Mouse (Mus musculus): ENCODE results near the gene Trp53. TPM values are rescaled to one million over a fixed set of nuclear protein-coding genes. Genes with fewer than 3 reads are reported as not detected.
"Not testable (repeated sequence)": the region's sequence is repeated elsewhere in the genome, so short reads cannot be mapped to it uniquely, and the experiment has no call there.

The Trp53 gene
- 109 and 117 TPM in 2 replicates for polyA plus RNA-seq (2016; fragmentation: Nextera tagmentation; extraction: Ambion mirVana)

DNA sequence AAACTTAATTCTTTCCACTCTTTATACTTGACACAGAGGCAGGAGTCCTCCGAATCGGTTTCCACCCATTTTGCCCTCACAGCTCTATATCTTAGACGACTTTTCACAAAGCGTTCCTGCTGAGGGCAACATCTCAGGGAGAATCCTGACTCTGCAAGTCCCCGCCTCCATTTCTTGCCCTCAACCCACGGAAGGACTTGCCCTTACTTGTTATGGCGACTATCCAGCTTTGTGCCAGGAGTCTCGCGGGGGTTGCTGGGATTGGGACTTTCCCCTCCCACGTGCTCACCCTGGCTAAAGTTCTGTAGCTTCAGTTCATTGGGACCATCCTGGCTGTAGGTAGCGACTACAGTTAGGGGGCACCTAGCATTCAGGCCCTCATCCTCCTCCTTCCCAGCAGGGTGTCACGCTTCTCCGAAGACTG is at the start of gene Trp53, which contains the start of gene Wrap53:
TSS of gene Trp53 (plus strand) at position 269 of the 424 bp plus-strand sequence.
TSS of gene Wrap53 (minus strand) at position 165 of the 424 bp plus-strand sequence.
- Histone ChIP-seq H3K9me3 (no peaks in the 10 kb centered on the region), H3K36me3 (peaks cover 3% of the 10 kb centered on the region), H3K27ac (replicated peaks) (peak within 1 kb of the TSS; percentile 94), H3K4me3 (peak within 1 kb of the TSS; percentile 82), H3K4me2 (replicated peaks) (peak within 1 kb of the TSS; percentile 87), H3K9ac (replicated peaks) (peak within 1 kb of the TSS; percentile 82), H3K4me1 (peaks cover 47% of the 10 kb centered on the region), H3K27me3 (no peaks in the 10 kb centered on the region)
- peak; percentile 60 for ATAC-seq (ENCODE audit: low FRiP score, low read depth)
- WGBS: 0% methylated on average over 13 of the region's 13 CpGs

DNA sequence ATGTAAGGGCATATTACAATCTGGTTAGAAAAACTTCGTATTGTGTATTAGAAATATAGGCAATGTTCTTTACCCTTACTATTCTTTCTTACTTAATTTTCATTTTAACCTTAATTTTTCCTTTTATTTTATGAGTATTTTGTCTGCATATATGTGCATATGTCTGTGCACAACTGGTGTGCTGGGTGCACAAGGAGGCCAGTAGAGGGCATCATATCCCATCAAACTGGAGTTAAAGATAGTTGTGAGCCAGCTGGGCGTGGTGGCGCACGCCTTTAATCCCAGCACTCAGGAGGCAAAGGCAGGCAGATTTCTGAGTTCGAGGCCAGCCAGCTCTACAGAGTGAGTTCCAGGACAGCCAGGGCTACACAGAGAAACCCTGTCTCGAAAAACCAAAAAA is 49.4 kb upstream of the Trp53 start:
- not testable (repeated sequence) for H3K9ac ChIP-seq (replicated peaks); H3K4me3 ChIP-seq; H3K27me3 ChIP-seq; H3K27ac ChIP-seq (replicated peaks); H3K9me3 ChIP-seq; H3K36me3 ChIP-seq; H3K4me2 ChIP-seq (replicated peaks); ATAC-seq (ENCODE audit: low FRiP score, low read depth)
- H3K4me1 ChIP-seq: peaks cover 23% of the 10 kb centered on the region
- WGBS: 86% methylated on average over 6 of the region's 6 CpGs

DNA sequence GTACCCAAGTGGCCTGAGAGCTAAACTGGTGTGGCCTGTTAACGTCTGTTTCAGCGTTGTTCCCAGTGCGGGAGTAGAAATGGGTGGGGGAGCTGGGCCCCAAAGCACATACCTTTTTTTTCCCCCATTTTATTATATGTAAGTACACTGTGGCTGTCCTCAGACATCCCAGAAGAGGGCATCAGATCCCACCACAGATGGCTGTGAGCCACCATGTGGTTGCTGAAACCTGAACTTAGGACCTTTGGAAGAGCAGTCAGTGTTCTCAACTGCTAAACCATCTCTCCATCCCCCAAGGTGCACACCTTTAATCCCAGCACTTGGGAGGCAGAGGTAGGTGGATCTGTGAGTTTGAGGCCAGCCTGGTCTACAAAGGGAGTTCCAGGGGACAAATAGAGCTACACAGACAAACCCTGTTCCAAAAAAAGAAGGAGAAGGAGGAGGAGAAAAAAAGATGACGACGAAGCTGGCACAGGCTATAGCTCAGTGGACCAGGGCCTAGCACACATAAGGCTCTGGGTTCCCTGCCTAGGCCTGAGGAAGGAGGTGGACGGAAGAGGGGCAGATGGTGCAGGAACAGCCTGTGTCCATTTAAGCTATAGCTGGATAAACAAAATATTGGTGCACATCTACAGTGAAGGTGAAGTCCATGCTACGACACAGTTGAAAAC is 47.5 kb upstream of the Trp53 start:
- 86% methylated on average over 7 of the region's 7 CpGs for WGBS
- Histone ChIP-seq H3K4me2 (replicated peaks) (no peak overlapping the region), H3K4me3 (no peak overlapping the region), H3K36me3 (no peaks in the 10 kb centered on the region), H3K27ac (replicated peaks) (no peak overlapping the region), H3K27me3 (no peaks in the 10 kb centered on the region), H3K9ac (replicated peaks) (no peak overlapping the region), H3K4me1 (peaks cover 6% of the 10 kb centered on the region), H3K9me3 (no peaks in the 10 kb centered on the region)
- no peak for ATAC-seq (ENCODE audit: low FRiP score, low read depth)

DNA sequence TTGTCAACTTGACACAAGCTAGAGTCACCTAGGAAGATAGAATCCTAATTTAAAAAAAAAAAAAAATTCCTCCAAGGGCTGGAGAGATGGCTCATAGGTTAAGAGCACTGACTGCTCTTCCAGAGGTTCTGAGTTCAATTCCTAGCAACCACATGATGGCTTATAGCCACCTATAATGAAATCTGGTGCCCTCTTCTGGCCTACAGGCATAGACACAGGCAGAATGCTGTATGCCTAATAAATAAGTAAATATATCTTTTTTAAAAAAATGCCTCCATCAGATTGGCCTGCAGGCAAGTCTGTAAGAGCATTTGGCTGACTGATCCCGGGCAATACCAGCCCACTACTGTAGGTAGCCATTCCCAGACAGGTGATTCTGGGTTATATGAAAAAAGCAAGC is 45.2 kb upstream of the Trp53 start:
- H3K4me3 ChIP-seq: no peak overlapping the region
- H3K36me3 ChIP-seq: no peaks in the 10 kb centered on the region
- no peak overlapping the region for H3K9ac ChIP-seq (replicated peaks)
- H3K9me3 ChIP-seq: no peaks in the 10 kb centered on the region
- no peak for ATAC-seq (ENCODE audit: low FRiP score, low read depth)
- no peak overlapping the region for H3K27ac ChIP-seq (replicated peaks)
- no peaks in the 10 kb centered on the region for H3K4me1 ChIP-seq
- no peak overlapping the region for H3K4me2 ChIP-seq (replicated peaks)
- H3K27me3 ChIP-seq: no peaks in the 10 kb centered on the region
- 84% methylated on average over 1 of the region's 1 CpGs for WGBS

DNA sequence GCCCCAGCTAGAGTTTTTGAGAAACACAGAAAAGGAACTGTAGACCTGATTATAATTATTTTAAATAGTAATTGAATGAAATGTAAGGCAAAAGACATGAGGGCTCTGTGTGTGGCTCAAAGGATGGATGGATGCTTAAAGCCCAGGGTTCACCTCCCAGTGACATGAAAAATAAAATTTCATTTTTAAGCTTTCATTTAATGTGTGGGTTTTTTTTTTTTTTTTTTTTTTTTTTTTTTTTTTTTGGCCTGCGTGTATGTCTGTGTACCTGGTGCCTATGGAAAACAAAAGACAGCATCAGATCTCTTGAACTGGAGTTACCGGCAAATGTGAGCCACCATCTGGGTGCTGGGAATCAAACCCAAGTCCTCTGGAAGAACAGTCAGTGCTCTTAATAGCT is 39.5 kb upstream of the Trp53 start:
- Histone ChIP-seq H3K4me1 (peaks cover 24% of the 10 kb centered on the region), H3K4me3 (no peak overlapping the region), H3K4me2 (replicated peaks) (no peak overlapping the region), H3K9ac (replicated peaks) (no peak overlapping the region), H3K27ac (replicated peaks) (no peak overlapping the region), H3K9me3 (no peaks in the 10 kb centered on the region), H3K36me3 (no peaks in the 10 kb centered on the region), H3K27me3 (no peaks in the 10 kb centered on the region; the same call in 1 of the 2 replicates)
- 92% methylated on average over 2 of the region's 2 CpGs for WGBS
- no peak for ATAC-seq (ENCODE audit: low FRiP score, low read depth)

DNA sequence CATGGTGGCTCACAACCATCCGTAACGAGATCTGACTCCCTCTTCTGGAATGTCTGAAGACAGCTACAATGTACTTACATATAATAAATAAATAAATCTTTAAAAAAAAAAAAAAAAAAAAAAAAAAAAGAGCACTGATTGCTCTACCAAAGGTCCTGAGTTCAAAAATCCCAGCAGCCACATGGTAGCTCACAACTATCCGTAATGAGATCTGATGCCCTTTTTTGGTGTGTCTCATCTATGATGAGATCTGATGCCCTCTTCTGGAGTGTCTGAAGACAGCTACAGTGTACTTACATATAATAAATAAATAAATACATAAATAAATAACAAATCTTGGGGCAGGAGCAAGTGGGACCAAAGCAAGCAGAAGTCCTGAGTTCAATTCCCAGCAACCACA is 38.4 kb upstream of the Trp53 start:
- ATAC-seq (ENCODE audit: low FRiP score, low read depth); H3K4me3 ChIP-seq: not testable (repeated sequence)
- 90% methylated on average over 1 of the region's 3 CpGs for WGBS

DNA sequence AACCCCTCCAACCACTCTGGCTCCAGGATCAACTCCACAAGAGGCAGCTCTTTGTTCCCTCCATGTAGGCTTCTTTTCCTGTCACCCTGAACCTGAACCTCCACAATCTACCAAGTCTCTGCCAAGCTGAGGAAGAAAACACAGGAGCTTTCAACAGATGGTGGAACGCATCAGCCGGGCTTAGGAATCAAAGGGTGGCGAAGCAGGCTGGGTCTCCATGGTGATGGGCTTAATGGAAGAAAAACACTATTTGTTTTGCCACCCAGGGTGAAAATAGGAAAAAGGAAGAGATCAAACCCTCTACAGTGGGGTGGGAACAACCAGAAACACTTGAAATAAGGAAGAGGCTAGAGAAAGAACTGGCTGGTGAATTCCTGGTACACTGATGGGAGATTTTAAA is 36.6 kb upstream of the Trp53 start:
- no peak for ATAC-seq (ENCODE audit: low FRiP score, low read depth)
- Histone ChIP-seq H3K4me1 (peaks cover 52% of the 10 kb centered on the region), H3K4me2 (replicated peaks) (0 out of 2 replicates have a peak overlapping the region, but pooled peaks have one; percentile 2), H3K9ac (replicated peaks) (0 out of 2 replicates have a peak overlapping the region, but pooled peaks have one; percentile 15), H3K4me3 (no peak overlapping the region), H3K27ac (replicated peaks) (peak overlapping the region; percentile 63), H3K9me3 (no peaks in the 10 kb centered on the region), H3K36me3 (no peaks in the 10 kb centered on the region), H3K27me3 (no peaks in the 10 kb centered on the region; the same call in 1 of the 2 replicates)
- 7% methylated on average over 3 of the region's 3 CpGs for WGBS

More for the DNA sequence above, 38.4 kb upstream of the Trp53 start:
- H3K27ac ChIP-seq (replicated peaks); H3K9me3 ChIP-seq; H3K27me3 ChIP-seq; H3K9ac ChIP-seq (replicated peaks); H3K4me2 ChIP-seq (replicated peaks); H3K36me3 ChIP-seq: not testable (repeated sequence)
- H3K4me1 ChIP-seq: peaks cover 33% of the 10 kb centered on the region

DNA sequence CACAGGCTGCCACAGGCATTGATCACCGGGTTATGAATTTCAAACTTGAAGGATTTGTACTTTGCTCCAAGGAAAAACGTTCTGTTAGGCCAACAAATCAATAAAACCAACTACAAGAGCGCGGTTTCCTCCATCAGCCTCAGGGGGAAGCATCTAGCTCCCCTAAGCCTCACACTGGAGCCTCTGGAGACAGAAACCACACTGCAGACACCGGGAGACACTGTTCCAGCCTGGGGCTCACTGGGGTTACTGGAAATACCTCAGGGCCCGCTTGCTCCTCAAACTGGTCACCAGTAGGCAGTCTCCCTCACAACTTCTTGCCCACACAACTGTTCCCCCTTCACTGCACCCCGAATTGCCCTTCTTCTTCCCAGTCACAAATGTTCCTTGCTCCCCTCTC is 34.2 kb upstream of the Trp53 start:
- WGBS: 8% methylated on average over 7 of the region's 7 CpGs
- Histone ChIP-seq H3K27me3 (no peaks in the 10 kb centered on the region; the same call in 1 of the 2 replicates), H3K4me1 (peaks cover 68% of the 10 kb centered on the region), H3K4me2 (replicated peaks) (peak overlapping the region; percentile 84), H3K36me3 (no peaks in the 10 kb centered on the region), H3K9me3 (no peaks in the 10 kb centered on the region), H3K9ac (replicated peaks) (peak overlapping the region; percentile 57; the same call in 1 of the 2 replicates), H3K27ac (replicated peaks) (peak overlapping the region; percentile 89), H3K4me3 (peak overlapping the region; percentile 42)
- ATAC-seq (ENCODE audit: low FRiP score, low read depth): peak; percentile 27

DNA sequence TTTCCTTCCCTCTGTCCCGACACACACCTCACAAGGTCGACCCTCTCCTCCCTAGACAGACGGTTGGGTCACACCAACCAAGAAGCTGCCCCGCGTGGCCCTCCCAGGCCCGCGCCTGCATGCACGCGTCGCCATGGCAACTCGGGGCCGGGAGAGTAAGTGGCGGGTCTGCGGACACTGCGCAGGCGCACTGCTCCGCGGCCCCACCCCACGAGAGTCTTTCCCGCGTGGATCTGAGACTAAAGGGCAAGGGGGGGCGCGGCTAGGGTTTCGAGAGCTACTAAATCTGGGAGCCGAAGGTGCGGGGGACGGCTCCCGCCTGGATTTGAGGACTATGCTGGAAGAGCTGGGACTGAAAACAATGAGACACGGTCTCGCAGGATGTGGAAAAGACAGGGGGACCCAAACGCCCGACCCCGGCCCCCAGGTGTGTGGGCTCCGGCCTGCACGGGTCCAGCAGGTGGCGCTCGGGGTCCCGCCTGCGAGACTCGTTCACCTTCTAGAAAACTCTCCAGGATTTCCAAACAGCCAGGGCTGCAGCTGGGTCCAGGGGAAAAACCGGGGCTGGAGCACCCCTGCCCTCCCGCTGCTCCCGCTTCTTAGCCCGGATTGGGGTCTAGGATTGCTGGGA is 33.6 kb upstream of the Trp53 start:
- Histone ChIP-seq H3K4me2 (replicated peaks) (peak overlapping the region; percentile 84), H3K27ac (replicated peaks) (peak overlapping the region; percentile 89), H3K27me3 (no peaks in the 10 kb centered on the region; the same call in 1 of the 2 replicates), H3K9ac (replicated peaks) (peak overlapping the region; percentile 57), H3K4me3 (peak overlapping the region; percentile 42), H3K36me3 (no peaks in the 10 kb centered on the region), H3K9me3 (no peaks in the 10 kb centered on the region), H3K4me1 (peaks cover 68% of the 10 kb centered on the region)
- WGBS: 0% methylated on average over 44 of the region's 44 CpGs
- ATAC-seq (ENCODE audit: low FRiP score, low read depth): peak; percentile 77

DNA sequence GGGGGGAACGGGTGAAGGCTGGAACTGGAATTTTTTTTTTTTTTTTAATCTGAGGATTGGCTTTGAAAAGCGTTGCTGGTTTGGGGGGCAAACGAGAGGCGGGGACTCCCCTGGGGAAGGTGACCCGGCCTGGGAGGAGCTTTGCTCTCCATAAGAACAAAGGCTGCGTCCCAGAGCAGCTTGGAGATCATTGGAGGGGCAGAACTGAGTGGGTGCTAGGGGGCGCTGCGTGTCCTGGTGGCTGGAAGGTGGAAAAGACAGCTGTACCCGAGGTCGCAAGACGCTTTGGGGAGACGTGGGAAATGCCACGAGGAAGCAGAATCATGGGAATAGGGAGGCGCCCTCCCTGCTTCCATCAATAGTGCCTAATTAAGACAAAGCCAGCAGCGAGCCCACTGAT is 33.1 kb upstream of the Trp53 start:
- peak overlapping the region; percentile 84 for H3K4me2 ChIP-seq (replicated peaks)
- H3K9me3 ChIP-seq: no peaks in the 10 kb centered on the region
- no peak for ATAC-seq (ENCODE audit: low FRiP score, low read depth)
- H3K36me3 ChIP-seq: no peaks in the 10 kb centered on the region
- H3K4me1 ChIP-seq: peaks cover 69% of the 10 kb centered on the region
- no peaks in the 10 kb centered on the region; the same call in 1 of the 2 replicates for H3K27me3 ChIP-seq
- WGBS: 5% methylated on average over 15 of the region's 15 CpGs
- peak overlapping the region; percentile 57 for H3K9ac ChIP-seq (replicated peaks)
- H3K27ac ChIP-seq (replicated peaks): peak overlapping the region; percentile 89
- peak overlapping the region; percentile 42 for H3K4me3 ChIP-seq

DNA sequence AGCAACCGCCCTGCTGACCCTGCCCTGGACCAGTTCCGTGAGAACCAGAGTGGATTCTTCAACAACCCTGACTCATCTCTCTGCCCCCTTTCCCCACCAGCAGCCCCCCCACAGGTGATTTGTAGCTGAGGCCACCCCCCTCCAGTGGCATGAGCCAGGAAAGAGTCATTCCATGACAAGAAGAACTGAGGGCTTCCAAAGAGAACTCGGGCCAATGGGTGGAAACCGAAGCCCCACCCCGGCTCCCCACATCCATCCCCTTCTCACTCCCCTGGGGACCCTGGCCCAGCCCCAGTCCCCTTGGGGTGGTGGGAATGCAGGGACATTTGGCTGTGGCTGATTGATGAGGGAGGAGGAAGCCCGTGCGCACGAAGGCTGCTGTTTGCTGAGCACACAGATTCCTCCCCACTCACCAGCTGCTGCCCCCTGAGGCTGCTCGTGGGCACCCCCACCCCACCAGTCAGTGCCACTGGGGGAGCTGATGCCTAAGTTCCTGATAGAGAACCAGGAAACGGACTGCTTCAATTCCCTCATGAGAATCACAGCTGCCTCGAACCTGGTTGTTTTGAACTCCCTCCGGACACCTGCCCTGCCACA is 31.0 kb upstream of the Trp53 start, which contains the start of gene Dnah2:
TSS of gene Dnah2 (minus strand) at position 51 of the 597 bp plus-strand sequence.
- Histone ChIP-seq H3K4me1 (peaks cover 74% of the 10 kb centered on the region), H3K27ac (replicated peaks) (peak within 1 kb of the TSS; percentile 12; the same call in 1 of the 2 replicates), H3K36me3 (no peaks in the 10 kb centered on the region), H3K9ac (replicated peaks) (no peak within 1 kb of the TSS), H3K9me3 (no peaks in the 10 kb centered on the region), H3K27me3 (no peaks in the 10 kb centered on the region; the same call in 1 of the 2 replicates), H3K4me2 (replicated peaks) (no peak within 1 kb of the TSS; the same call in 1 of the 2 replicates), H3K4me3 (no peak within 1 kb of the TSS)
- WGBS: 48% methylated on average over 12 of the region's 12 CpGs
- no peak for ATAC-seq (ENCODE audit: low FRiP score, low read depth)

DNA sequence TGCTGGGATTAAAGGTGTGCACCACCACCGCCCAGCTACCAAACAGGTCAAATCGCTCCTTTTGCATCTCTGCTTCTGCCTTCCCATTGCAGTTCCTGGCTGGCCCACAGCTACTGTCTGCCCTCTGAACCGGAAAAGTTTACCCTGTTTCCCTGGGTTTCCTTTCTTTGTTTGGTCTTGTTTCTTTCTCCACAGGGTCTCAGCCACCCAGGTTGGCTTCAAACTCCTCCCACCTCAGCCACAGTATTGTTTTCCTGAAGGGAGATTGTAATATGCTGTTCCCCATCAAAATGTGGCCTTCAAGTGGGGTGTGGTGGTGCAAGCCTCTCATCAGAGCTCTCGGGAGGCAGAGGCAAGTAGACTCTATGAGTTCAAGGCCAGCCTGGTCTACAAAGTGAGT is 28.8 kb upstream of the Trp53 start:
- no peak overlapping the region for H3K4me2 ChIP-seq (replicated peaks)
- H3K27me3 ChIP-seq: no peaks in the 10 kb centered on the region
- H3K9ac ChIP-seq (replicated peaks): no peak overlapping the region
- peaks cover 76% of the 10 kb centered on the region for H3K4me1 ChIP-seq
- no peak for ATAC-seq (ENCODE audit: low FRiP score, low read depth)
- peaks cover 11% of the 10 kb centered on the region; the same call in 1 of the 2 replicates for H3K36me3 ChIP-seq
- no peak overlapping the region for H3K27ac ChIP-seq (replicated peaks)
- no peaks in the 10 kb centered on the region for H3K9me3 ChIP-seq
- WGBS: 67% methylated on average over 4 of the region's 4 CpGs
- no peak overlapping the region for H3K4me3 ChIP-seq
